Mouse (Mus musculus): ENCODE results near the gene Gata3. TPM values are rescaled to one million over a fixed set of nuclear protein-coding genes. Genes with fewer than 3 reads are reported as not detected.

Gene Gata3
- total RNA-seq, 2 experiments from 2014 or later, result 0.57 to 1.8 TPM

- no peak for ATAC-seq (replicated peaks; ENCODE audit: low FRiP score, low TSS enrichment, poor library complexity, severe bottlenecking)
Measured at GRCm38 (mm10) chr2:9886921-9887610, 2.8 kb downstream of the Gata3 start.

GRCm38 (mm10) chr2:9886031-9886430 is 3.8 kb downstream of the Gata3 start:
- no peak for ATAC-seq (replicated peaks; ENCODE audit: low FRiP score, low TSS enrichment, poor library complexity, severe bottlenecking)

- no peak for ATAC-seq (replicated peaks; ENCODE audit: low FRiP score, low TSS enrichment, poor library complexity, severe bottlenecking)
Measured at GRCm38 (mm10) chr2:9885217-9885770, 4.5 kb downstream of the Gata3 start.

GRCm38 (mm10) chr2:9884533-9885216 is 5.2 kb downstream of the Gata3 start:
- ATAC-seq (replicated peaks; ENCODE audit: low FRiP score, low TSS enrichment, poor library complexity, severe bottlenecking), result no peak

GRCm38 (mm10) chr2:9883803-9884532 is 5.9 kb downstream of the Gata3 start:
- ATAC-seq (replicated peaks; ENCODE audit: low FRiP score, low TSS enrichment, poor library complexity, severe bottlenecking), result no peak

- ATAC-seq (replicated peaks; ENCODE audit: low FRiP score, low TSS enrichment, poor library complexity, severe bottlenecking), result no peak
Measured at GRCm38 (mm10) chr2:9882926-9883802, 6.7 kb downstream of the Gata3 start.

- ATAC-seq (replicated peaks; ENCODE audit: low FRiP score, low TSS enrichment, poor library complexity, severe bottlenecking), result no peak
Measured at GRCm38 (mm10) chr2:9882371-9882925, 7.4 kb downstream of the Gata3 start.

GRCm38 (mm10) chr2:9881611-9882023 is 8.2 kb downstream of the Gata3 start:
- ATAC-seq (replicated peaks; ENCODE audit: low FRiP score, low TSS enrichment, poor library complexity, severe bottlenecking), result no peak

GRCm38 (mm10) chr2:9881051-9881591 is 8.7 kb downstream of the Gata3 start, which contains the start of gene 4930412O13Rik:
Gene 4930412O13Rik (plus strand): TSS chr2:9881252.
- ATAC-seq (replicated peaks; ENCODE audit: low FRiP score, low TSS enrichment, poor library complexity, severe bottlenecking), result no peak

- ATAC-seq (replicated peaks; ENCODE audit: low FRiP score, low TSS enrichment, poor library complexity, severe bottlenecking), result no peak
Measured at GRCm38 (mm10) chr2:9880271-9880670, 9.6 kb downstream of the Gata3 start.

GRCm38 (mm10) chr2:9879493-9879892 is 10.3 kb downstream of the Gata3 start:
- peak; percentile 91 for ATAC-seq (replicated peaks; ENCODE audit: low FRiP score, low TSS enrichment, poor library complexity, severe bottlenecking)

GRCm38 (mm10) chr2:9879092-9879491 is 10.7 kb downstream of the Gata3 start:
- ATAC-seq (replicated peaks; ENCODE audit: low FRiP score, low TSS enrichment, poor library complexity, severe bottlenecking), result peak; percentile 36

- ATAC-seq (replicated peaks; ENCODE audit: low FRiP score, low TSS enrichment, poor library complexity, severe bottlenecking), result no peak
Measured at GRCm38 (mm10) chr2:9878564-9879081, 11.2 kb downstream of the Gata3 start.

GRCm38 (mm10) chr2:9877966-9878563 is 11.8 kb downstream of the Gata3 start:
- no peak for ATAC-seq (replicated peaks; ENCODE audit: low FRiP score, low TSS enrichment, poor library complexity, severe bottlenecking)

GRCm38 (mm10) chr2:9877326-9877690 is 12.5 kb downstream of the Gata3 start:
- ATAC-seq (replicated peaks; ENCODE audit: low FRiP score, low TSS enrichment, poor library complexity, severe bottlenecking), result no peak

- ATAC-seq (replicated peaks; ENCODE audit: low FRiP score, low TSS enrichment, poor library complexity, severe bottlenecking), result no peak
Measured at GRCm38 (mm10) chr2:9876621-9877325, 13.1 kb downstream of the Gata3 start.

GRCm38 (mm10) chr2:9875676-9876357 is 14.0 kb downstream of the Gata3 start:
- no peak for ATAC-seq (replicated peaks; ENCODE audit: low FRiP score, low TSS enrichment, poor library complexity, severe bottlenecking)

All from megakaryocyte-erythroid progenitor cell, adult 5-6 weeks (primary cell).